ENCODE assay signal across 8 mouse cellular contexts in genomic region chr4:120225135-120225780, GRCm38 (mm10).
DNase-seq lines count a peak whose midpoint lies in the region; ATAC-seq and TF ChIP-seq lines count a peak whose summit lies in the region.

No protein-coding gene starts in this region.

- H3K27me3 ChIP-seq in heart, adult 2 months (ENCODE audit: control insufficient read depth, insufficient read depth, low read length) = no peaks in the 10 kb centered on the region
- H3K27me3 ChIP-seq in heart, embryonic 12.5 days (replicated peaks) = peaks cover 19% of the 10 kb centered on the region; the same call in 1 of the 2 replicates
- H3K27me3 ChIP-seq in hindbrain, postnatal 0 days (ENCODE audit: insufficient read depth, low read length) = no peaks in the 10 kb centered on the region
- H3K27me3 ChIP-seq in midbrain, embryonic 16.5 days (ENCODE audit: control insufficient read depth, insufficient read depth, low read depth, low read length) = no peaks in the 10 kb centered on the region

- H3K9ac ChIP-seq in heart, adult 2 months (ENCODE audit: low read depth, low read length) = no peak overlapping the region
- H3K9ac ChIP-seq in heart, embryonic 12.5 days = no peak overlapping the region
- H3K9ac ChIP-seq in hindbrain, postnatal 0 days (replicated peaks; ENCODE audit: low read length) = no peak overlapping the region
- no peak overlapping the region for H3K9ac ChIP-seq in midbrain, embryonic 16.5 days (ENCODE audit: low read depth, low read length)

- TF ChIP-seq CTCF in heart, adult 2 months (IDR thresholded peaks at IDR 0.05) = peak; percentile 96
- peak; percentile 98 for TF ChIP-seq CTCF in hindbrain, postnatal 0 days (IDR thresholded peaks at IDR 0.05; ENCODE audit: low read depth)

- TF ChIP-seq EP300 in heart, adult 2 months (IDR thresholded peaks at IDR 0.05; ENCODE audit: insufficient read depth, low read depth, low read length) = peak; percentile 70

- intact Hi-C loops in heart, adult 2 months (cut with DNase I) = loop anchor here (1.0 to 2.0 kb wide), 3 partner anchors 98 to 156 kb away; no protein-coding TSS in a partner anchor
- intact Hi-C loops in left cerebral cortex, postnatal 36 days (cut with DNase I) = loop anchor here (2.0 kb wide), 2 partner anchors 98 to 156 kb away; no protein-coding TSS in a partner anchor

- no peaks in the 10 kb centered on the region for H3K36me3 ChIP-seq in heart, adult 2 months (ENCODE audit: control insufficient read depth, insufficient read depth, low read length)
- H3K36me3 ChIP-seq in heart, embryonic 12.5 days = no peaks in the 10 kb centered on the region
- H3K36me3 ChIP-seq in hindbrain, postnatal 0 days (ENCODE audit: insufficient read depth, low read length) = no peaks in the 10 kb centered on the region
- H3K36me3 ChIP-seq in midbrain, embryonic 16.5 days (ENCODE audit: control insufficient read depth, insufficient read depth, low read length) = no peaks in the 10 kb centered on the region

- TF ChIP-seq POLR2A in heart, adult 2 months (IDR thresholded peaks at IDR 0.05; ENCODE audit: insufficient read depth, low read depth, low read length) = no peak

- H3K4me1 ChIP-seq in heart, adult 2 months (ENCODE audit: control insufficient read depth, insufficient read depth, low read length) = peaks cover 4% of the 10 kb centered on the region; the same call in 1 of the 2 replicates
- H3K4me1 ChIP-seq in heart, embryonic 12.5 days (replicated peaks) = peaks cover 16% of the 10 kb centered on the region
- no peaks in the 10 kb centered on the region for H3K4me1 ChIP-seq in hindbrain, postnatal 0 days (ENCODE audit: insufficient read depth, low read length)
- H3K4me1 ChIP-seq in midbrain, embryonic 16.5 days (ENCODE audit: control insufficient read depth, insufficient read depth, low read length) = peaks cover 4% of the 10 kb centered on the region; the same call in 1 of the 2 replicates

- peak; percentile 68 to 79 for DNase-seq in heart, adult 2 months
- DNase-seq in cerebellum, adult 18-20 months = peak; percentile 85 to 88
- peak; percentile 74 for DNase-seq in forelimb bud, embryonic 11.5 days (ENCODE audit: low read depth, low spot score)
- DNase-seq in hindbrain, postnatal 0 days (ENCODE audit: low spot score) = peak; percentile 80
- DNase-seq in left cerebral cortex, postnatal 36 days (ENCODE audit: low spot score in 2 of 2) = peak; percentile 71
- DNase-seq in spleen, postnatal 4 days (ENCODE audit: low spot score in 2 of 2) = peak; percentile 44 to 78

- no peak overlapping the region for H3K4me2 ChIP-seq in heart, embryonic 12.5 days
- no peak overlapping the region for H3K4me2 ChIP-seq in hindbrain, postnatal 0 days (ENCODE audit: low read depth, low read length)
- H3K4me2 ChIP-seq in midbrain, embryonic 16.5 days (ENCODE audit: low read length) = no peak overlapping the region

- no peak overlapping the region for H3K27ac ChIP-seq in heart, adult 2 months
- H3K27ac ChIP-seq in heart, embryonic 12.5 days (ENCODE audit: poor library complexity, severe bottlenecking) = no peak overlapping the region
- no peak overlapping the region for H3K27ac ChIP-seq in hindbrain, postnatal 0 days
- H3K27ac ChIP-seq in midbrain, embryonic 16.5 days (ENCODE audit: low read length) = no peak overlapping the region

- H3K4me3 ChIP-seq in heart, adult 2 months = no peak overlapping the region
- H3K4me3 ChIP-seq in heart, embryonic 12.5 days = no peak overlapping the region
- H3K4me3 ChIP-seq in hindbrain, postnatal 0 days (ENCODE audit: low read length) = no peak overlapping the region
- H3K4me3 ChIP-seq in midbrain, embryonic 16.5 days (ENCODE audit: low read depth, low read length) = no peak overlapping the region

- no peaks in the 10 kb centered on the region for H3K9me3 ChIP-seq in heart, embryonic 12.5 days (replicated peaks)
- H3K9me3 ChIP-seq in hindbrain, postnatal 0 days (ENCODE audit: low read length) = no peaks in the 10 kb centered on the region
- no peaks in the 10 kb centered on the region for H3K9me3 ChIP-seq in midbrain, embryonic 16.5 days (replicated peaks; ENCODE audit: control insufficient read depth, low read length, poor library complexity, severe bottlenecking)

- WGBS in heart, adult 2 months = 40% methylated on average over 6 of the region's 6 CpGs
- WGBS in heart, embryonic 12.5 days = 57% methylated on average over 6 of the region's 6 CpGs
- WGBS in hindbrain, postnatal 0 days = 35% methylated on average over 6 of the region's 6 CpGs
- 51% methylated on average over 6 of the region's 6 CpGs for WGBS in midbrain, embryonic 16.5 days

- no peaks in the 10 kb centered on the region for H3K79me2 ChIP-seq in heart, adult 2 months (replicated peaks; ENCODE audit: control insufficient read depth, insufficient read depth, low read length)

- no peak for ATAC-seq in heart, embryonic 12.5 days (ENCODE audit: insufficient number of reproducible peaks, low FRiP score)
- peak; percentile 59 for ATAC-seq in hindbrain, postnatal 0 days
- peak; percentile 43; the same call in 1 of the 2 replicates for ATAC-seq in midbrain, embryonic 16.5 days
